Mouse (Mus musculus) brain, embryonic 14.5 days (tissue): ENCODE measurements around the gene Thumpd3.

Experiments used
- CTCF ChIP-seq: fragments of 200-500 bp; IDR thresholded peaks from 2 replicates; pipeline ENCODE4 v1.5.1; 2012; ENCODE audit warnings: inconsistent platforms, mild to moderate bottlenecking, moderate library complexity, borderline replicate concordance; ENCODE audit not compliant: insufficient read depth, insufficient read length; ENCODE audit errors: extremely low read depth
- POLR2A ChIP-seq: fragments of 200-500 bp; IDR thresholded peaks from 2 replicates; pipeline ENCODE4 v1.6.1; 2012; ENCODE audit warnings: mild to moderate bottlenecking, inconsistent platforms, borderline replicate concordance; ENCODE audit not compliant: poor library complexity, insufficient read depth, insufficient read length, severe bottlenecking; ENCODE audit errors: extremely low read depth

GRCm38 (mm10) chr6:113017500-113018047 is 28.5 kb upstream of the Thumpd3 start:
- TF ChIP-seq CTCF (no peak), POLR2A (no peak)
